Mouse (Mus musculus) left cerebral cortex, postnatal 4 days (tissue): ENCODE data around the gene Abhd6. TPM values are rescaled to one million over a fixed set of nuclear protein-coding genes. Genes with fewer than 3 reads are reported as not detected.

Experiments used
- DNase-seq: peaks from one replicate; pipeline ENCODE4 v3.0.0-alpha.2; 2022
- intact Hi-C: fragments of 180-260 bp; cut with DNase I; formaldehyde crosslinking; loops from one replicate; pipeline ENCODE4 v1.15.1; 2025
- total RNA-seq, 2 experiments: library from RNA; stranded (reverse); gene quantifications; 2 replicates each; pipeline ENCODE4 v1.2.3; 2021

Abhd6 gene
- total RNA-seq, 2 experiments from 2014 or later = 25.5 to 27.3 TPM

DNA sequence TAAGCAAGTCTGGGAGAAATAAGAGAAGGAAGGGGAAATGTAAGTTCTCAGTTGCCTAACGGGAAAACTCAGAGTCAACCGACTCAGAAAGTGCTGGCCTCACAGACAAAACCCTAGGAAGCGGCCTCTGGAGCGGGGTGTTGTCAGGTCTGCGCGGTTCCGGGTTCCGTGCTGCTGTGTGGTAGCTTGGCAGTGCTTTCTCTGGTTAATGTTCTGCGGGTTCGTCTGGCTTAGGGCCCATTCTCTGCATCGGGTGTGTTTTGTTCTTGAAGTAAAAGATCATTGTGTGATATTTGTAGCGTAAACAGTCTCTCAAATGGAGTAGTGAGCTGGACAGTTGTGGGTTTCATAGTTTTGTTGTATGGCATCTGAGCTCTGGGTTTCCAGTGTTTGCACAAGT is 100.0 kb downstream of the Abhd6 start:
- DNase-seq = no peak
- intact Hi-C loops = no loop called here

Other genes with a start within 250 kb of the Abhd6 start
- not detected for gene Gm26661, start 211.3 kb upstream of the Abhd6 start, total RNA-seq
- 10 to 100 TPM; 36.3 to 44.4 TPM for gene Flnb, start 184.9 kb upstream of the Abhd6 start, total RNA-seq
- gene Gm45521, start 45.6 kb upstream of the Abhd6 start, total RNA-seq = not detected
- gene Dnase1l3, start 8.3 kb upstream of the Abhd6 start, total RNA-seq = under 1 TPM in 1 of 2 experiments, not detected in 1; 0.06 TPM
- 10 to 100 TPM; 24.4 to 24.7 TPM for gene Rpp14, start 77.5 kb downstream of the Abhd6 start, total RNA-seq
- 10 to 100 TPM; 32.3 to 38.0 TPM for gene Pxk, start 95.3 kb downstream of the Abhd6 start, total RNA-seq
- 100 to 1,000 TPM; 132 to 136 TPM for gene Pdhb, start 170.1 kb downstream of the Abhd6 start, total RNA-seq
- gene Kctd6, start 211.2 kb downstream of the Abhd6 start, total RNA-seq = 10 to 100 TPM; 23.5 to 24.5 TPM